Mouse (Mus musculus) heart, embryonic 15.5 days (tissue): ENCODE data around the gene Zbtb4. TPM values are rescaled to one million over a fixed set of nuclear protein-coding genes. Genes with fewer than 3 reads are reported as not detected.
A peak's percentile ranks its signal among the peaks of the same experiment; 100 is the strongest.

Source experiments
- ATAC-seq: fragments of 200-750 bp; cut with Nextera tagmentation; replicated peaks from 2 replicates; pipeline ENCODE4 v1.8.0; 2017; ENCODE audit warnings: low read depth, moderate TSS enrichment; ENCODE audit not compliant: insufficient number of reproducible peaks, insufficient read depth, low FRiP score
- H3K27ac ChIP-seq: fragments of 300-500 bp; sonication (generic); 2 replicates; pipeline ENCODE4 v1.5.1; 2015; ENCODE audit warnings: mild to moderate bottlenecking, inconsistent platforms
- H3K27me3 ChIP-seq: fragments of 300-500 bp; sonication (generic); 2 replicates; pipeline ENCODE4 v1.6.1; 2015; ENCODE audit warnings: inconsistent platforms
- H3K36me3 ChIP-seq: fragments of 300-500 bp; sonication (generic); 2 replicates; pipeline ENCODE4 v1.6.1; 2015; ENCODE audit warnings: mild to moderate bottlenecking, inconsistent platforms
- H3K4me1 ChIP-seq: fragments of 300-500 bp; sonication (generic); replicated peaks from 2 replicates; pipeline ENCODE4 v1.6.1; 2015; ENCODE audit warnings: inconsistent platforms
- H3K4me2 ChIP-seq: fragments of 300-500 bp; sonication (generic); 2 replicates; pipeline ENCODE4 v1.6.1; 2015; ENCODE audit warnings: inconsistent platforms, mild to moderate bottlenecking, moderate library complexity
- H3K4me3 ChIP-seq: fragments of 300-500 bp; sonication (generic); 2 replicates; pipeline ENCODE4 v1.5.1; 2015; ENCODE audit warnings: mild to moderate bottlenecking, inconsistent platforms
- H3K9ac ChIP-seq: fragments of 300-500 bp; sonication (generic); 2 replicates; pipeline ENCODE4 v1.6.1; 2015; ENCODE audit warnings: mild to moderate bottlenecking, inconsistent platforms
- H3K9me3 ChIP-seq: fragments of 300-500 bp; sonication (generic); replicated peaks from 2 replicates; pipeline ENCODE4 v1.6.1; 2016; ENCODE audit warnings: inconsistent platforms
- WGBS: fragments of 180-500 bp; shearing (Covaris S2); methylation state at CpG from one replicate; pipeline ENCODE4 v1.1.7; 2015; ENCODE audit warnings: mixed read lengths; 5-methylcytosine and 5-hydroxymethylcytosine counted together
- polyA plus RNA-seq: library from polyadenylated mRNA; unstranded; fragments of >200 nt; fragmentation: Nextera tagmentation; extraction: Ambion mirVana; gene quantifications from 2 replicates; pipeline ENCODE4 v1.2.1, GENCODE M21; 2015

Zbtb4 gene
- polyA plus RNA-seq, 1 experiment from 2014 or later = 3.1 TPM

GRCm38 (mm10) chr11:69818871-69819270 is 53.2 kb downstream of the Zbtb4 start:
- H3K27me3 ChIP-seq = no peaks in the 10 kb centered on the region
- no peak overlapping the region for H3K4me3 ChIP-seq
- H3K4me1 ChIP-seq = no peaks in the 10 kb centered on the region
- H3K9ac ChIP-seq = no peak overlapping the region
- 76% methylated on average over 8 of the region's 8 CpGs for WGBS
- H3K27ac ChIP-seq = no peak overlapping the region
- no peak for ATAC-seq
- H3K4me2 ChIP-seq = no peak overlapping the region
- no peaks in the 10 kb centered on the region for H3K36me3 ChIP-seq
- H3K9me3 ChIP-seq = no peaks in the 10 kb centered on the region

- ATAC-seq = no peak
- H3K4me3 ChIP-seq = no peak within 1 kb of the TSS
- H3K27me3 ChIP-seq = no peaks in the 10 kb centered on the region
These were observed 56.4 kb downstream of the Zbtb4 start, which contains the start of gene Spem1 for GRCm38 (mm10) chr11:69822080-69822479. Gene Spem1, minus strand, starts transcription at chr11:69822180.

GRCm38 (mm10) chr11:69823456-69823855 is 57.7 kb downstream of the Zbtb4 start:
- ATAC-seq = no peak
- no peaks in the 10 kb centered on the region for H3K9me3 ChIP-seq
- H3K4me1 ChIP-seq = no peaks in the 10 kb centered on the region
- H3K27ac ChIP-seq = no peak overlapping the region
- no peak overlapping the region for H3K4me3 ChIP-seq
- H3K9ac ChIP-seq = no peak overlapping the region
- 68% methylated on average over 2 of the region's 2 CpGs for WGBS
- no peak overlapping the region for H3K4me2 ChIP-seq
- H3K27me3 ChIP-seq = no peaks in the 10 kb centered on the region
- H3K36me3 ChIP-seq = peaks cover 5% of the 10 kb centered on the region; the same call in 1 of the 2 replicates

More at GRCm38 (mm10) chr11:69822080-69822479, 56.4 kb downstream of the Zbtb4 start, which contains the start of gene Spem1:
- H3K4me2 ChIP-seq = no peak within 1 kb of the TSS
- H3K36me3 ChIP-seq = peaks cover 4% of the 10 kb centered on the region; the same call in 1 of the 2 replicates
- no peak within 1 kb of the TSS for H3K27ac ChIP-seq
- WGBS = 78% methylated on average over 3 of the region's 3 CpGs
- no peak within 1 kb of the TSS for H3K9ac ChIP-seq
- H3K9me3 ChIP-seq = no peaks in the 10 kb centered on the region
- no peaks in the 10 kb centered on the region for H3K4me1 ChIP-seq

- no peak for ATAC-seq
- H3K4me1 ChIP-seq = peaks cover 5% of the 10 kb centered on the region
- H3K9ac ChIP-seq = no peak overlapping the region
- H3K9me3 ChIP-seq = no peaks in the 10 kb centered on the region
- H3K36me3 ChIP-seq = peaks cover 5% of the 10 kb centered on the region; the same call in 1 of the 2 replicates
- H3K27me3 ChIP-seq = peaks cover 12% of the 10 kb centered on the region
- 79% methylated on average over 5 of the region's 5 CpGs for WGBS
- H3K27ac ChIP-seq = no peak overlapping the region
- H3K4me3 ChIP-seq = no peak overlapping the region
- no peak overlapping the region for H3K4me2 ChIP-seq
These were observed 63.1 kb downstream of the Zbtb4 start for GRCm38 (mm10) chr11:69828832-69829231.

GRCm38 (mm10) chr11:69833554-69833953 is 67.8 kb downstream of the Zbtb4 start:
- Histone ChIP-seq H3K9ac (peak overlapping the region; percentile 65), H3K27me3 (peaks cover 42% of the 10 kb centered on the region), H3K27ac (no peak overlapping the region), H3K9me3 (no peaks in the 10 kb centered on the region), H3K4me3 (peak overlapping the region; percentile 49), H3K4me2 (peak overlapping the region; percentile 92), H3K36me3 (no peaks in the 10 kb centered on the region), H3K4me1 (peaks cover 41% of the 10 kb centered on the region)
- 38% methylated on average over 8 of the region's 8 CpGs for WGBS
- ATAC-seq = no peak

Other genes with a start within 250 kb of the Zbtb4 start
- 0.21 and 0.42 TPM in 2 replicates for gene Dnah2, start 216.8 kb upstream of the Zbtb4 start, polyA plus RNA-seq
- gene Efnb3, start 205.7 kb upstream of the Zbtb4 start, polyA plus RNA-seq = 53.8 and 59.7 TPM in 2 replicates
- 13.3 and 17.0 TPM in 2 replicates for gene Wrap53, start 185.7 kb upstream of the Zbtb4 start, polyA plus RNA-seq
- 59.4 and 88.1 TPM in 2 replicates for gene Trp53, start 185.6 kb upstream of the Zbtb4 start, polyA plus RNA-seq
- 24.2 and 24.5 TPM in 2 replicates for gene Atp1b2, start 160.0 kb upstream of the Zbtb4 start, polyA plus RNA-seq
- gene Shbg, start 148.0 kb upstream of the Zbtb4 start, polyA plus RNA-seq = 0.29 TPM in 1 of 2 replicates, not detected in the other
- 14.3 and 16.7 TPM in 2 replicates for gene Sat2, start 143.9 kb upstream of the Zbtb4 start, polyA plus RNA-seq
- 22.9 and 28.5 TPM in 2 replicates for gene Fxr2, start 132.9 kb upstream of the Zbtb4 start, polyA plus RNA-seq
- gene Sox15, start 110.6 kb upstream of the Zbtb4 start, polyA plus RNA-seq = 0.22 TPM in 1 of 2 replicates, not detected in the other
- gene Mpdu1, start 103.3 kb upstream of the Zbtb4 start, polyA plus RNA-seq = 38.8 and 48.1 TPM in 2 replicates
- 8.7 and 18.6 TPM in 2 replicates for gene Cd68, start 99.8 kb upstream of the Zbtb4 start, polyA plus RNA-seq
- 310 and 340 TPM in 2 replicates for gene Eif4a1, start 93.5 kb upstream of the Zbtb4 start, polyA plus RNA-seq
- gene Senp3, start 83.8 kb upstream of the Zbtb4 start, polyA plus RNA-seq = 47.1 and 54.8 TPM in 2 replicates
- 0.54 and 0.99 TPM in 2 replicates for gene Tnfsf13, start 80.1 kb upstream of the Zbtb4 start, polyA plus RNA-seq
- 7.3 and 8.9 TPM in 2 replicates for gene Tnfsf12, start 70.1 kb upstream of the Zbtb4 start, polyA plus RNA-seq
- 2.9 and 4.2 TPM in 2 replicates for gene Tnfsfm13, start 69.8 kb upstream of the Zbtb4 start, polyA plus RNA-seq
- gene Polr2a, start 7.3 kb upstream of the Zbtb4 start, polyA plus RNA-seq = 10.9 and 18.3 TPM in 2 replicates
- gene Slc35g3, start 3.9 kb upstream of the Zbtb4 start, polyA plus RNA-seq = 0.16 and 0.48 TPM in 2 replicates
- gene Chrnb1, start 30.0 kb downstream of the Zbtb4 start, polyA plus RNA-seq = 5.4 and 7.5 TPM in 2 replicates
- 1.8 and 2.9 TPM in 2 replicates for gene Fgf11, start 35.9 kb downstream of the Zbtb4 start, polyA plus RNA-seq
- 1.1 and 2.6 TPM in 2 replicates for gene Tmem102, start 39.7 kb downstream of the Zbtb4 start, polyA plus RNA-seq
- gene Gm39566, start 49.4 kb downstream of the Zbtb4 start, polyA plus RNA-seq = not detected in 2 replicates
- gene Spem2, start 52.6 kb downstream of the Zbtb4 start, polyA plus RNA-seq = not detected in 2 replicates
- gene Spem1, start 56.3 kb downstream of the Zbtb4 start, polyA plus RNA-seq = not detected in 2 replicates
- gene Nlgn2, start 71.9 kb downstream of the Zbtb4 start, polyA plus RNA-seq = 1.6 and 2.2 TPM in 2 replicates
- 291 and 359 TPM in 2 replicates for gene Tmem256, start 72.6 kb downstream of the Zbtb4 start, polyA plus RNA-seq
- gene Plscr3, start 80.5 kb downstream of the Zbtb4 start, polyA plus RNA-seq = 68.5 and 81.4 TPM in 2 replicates
- 0.31 and 0.80 TPM in 2 replicates for gene Tnk1, start 92.8 kb downstream of the Zbtb4 start, polyA plus RNA-seq
- gene Tmem95, start 112.1 kb downstream of the Zbtb4 start, polyA plus RNA-seq = not detected in 2 replicates
- gene Kctd11, start 115.5 kb downstream of the Zbtb4 start, polyA plus RNA-seq = 3.3 and 5.7 TPM in 2 replicates
- 4.5 and 14.8 TPM in 2 replicates for gene Acap1, start 129.6 kb downstream of the Zbtb4 start, polyA plus RNA-seq
- gene 2810408A11Rik, start 135.1 kb downstream of the Zbtb4 start, polyA plus RNA-seq = 3.7 and 5.8 TPM in 2 replicates
- gene Neurl4, start 135.2 kb downstream of the Zbtb4 start, polyA plus RNA-seq = 5.2 and 7.0 TPM in 2 replicates
- gene Gps2, start 148.0 kb downstream of the Zbtb4 start, polyA plus RNA-seq = 44.8 and 54.9 TPM in 2 replicates
- gene Eif5a, start 156.0 kb downstream of the Zbtb4 start, polyA plus RNA-seq = 975 and 1,130 TPM in 2 replicates
- gene Ybx2, start 169.9 kb downstream of the Zbtb4 start, polyA plus RNA-seq = 5.5 and 5.7 TPM in 2 replicates
- gene Slc2a4, start 182.3 kb downstream of the Zbtb4 start, polyA plus RNA-seq = 42.0 and 42.6 TPM in 2 replicates
- 3.8 and 13.9 TPM in 2 replicates for gene Cldn7, start 198.9 kb downstream of the Zbtb4 start, polyA plus RNA-seq
- gene Ctdnep1, start 215.2 kb downstream of the Zbtb4 start, polyA plus RNA-seq = 19.9 and 21.6 TPM in 2 replicates
- 97.8 and 99.6 TPM in 2 replicates for gene Elp5, start 216.6 kb downstream of the Zbtb4 start, polyA plus RNA-seq
- 402 and 455 TPM in 2 replicates for gene Gabarap, start 225.2 kb downstream of the Zbtb4 start, polyA plus RNA-seq
- gene Phf23, start 229.9 kb downstream of the Zbtb4 start, polyA plus RNA-seq = 38.4 and 42.4 TPM in 2 replicates
- gene Dvl2, start 234.7 kb downstream of the Zbtb4 start, polyA plus RNA-seq = 17.4 and 24.8 TPM in 2 replicates
- 200 and 235 TPM in 2 replicates for gene Acadvl, start 249.5 kb downstream of the Zbtb4 start, polyA plus RNA-seq